Mouse (Mus musculus): ENCODE results near the gene Gm27027.

Gene Gm27027

GRCm38 (mm10) chr2:93928866-93929265, 67.3 kb downstream of the Gm27027 start:
- no peak for DNase-seq (ENCODE audit: low read depth, low spot score)

GRCm38 (mm10) chr2:93927701-93928437, 68.3 kb downstream of the Gm27027 start:
- no peak for DNase-seq (ENCODE audit: low read depth, low spot score)

DNA sequence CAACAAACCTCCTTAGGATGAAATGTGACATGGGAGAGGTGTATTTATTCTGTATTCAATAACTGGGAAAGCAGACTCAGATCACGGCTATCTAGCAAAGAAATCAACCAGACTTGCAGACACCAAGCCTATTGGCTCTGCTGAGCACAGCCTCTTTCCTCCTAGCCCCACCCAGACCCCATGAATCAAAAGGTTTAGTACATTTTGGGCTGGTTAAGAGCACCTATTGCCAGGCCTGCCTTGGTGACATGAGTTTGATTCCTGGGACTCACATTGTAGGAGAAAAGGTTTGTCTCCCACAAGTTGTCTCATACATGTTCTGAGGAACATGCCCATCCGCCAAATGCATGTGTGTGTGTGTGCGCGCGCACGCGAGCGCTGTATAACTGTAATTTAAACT, 70.0 kb downstream of the Gm27027 start:
- no peak for DNase-seq (ENCODE audit: low read depth, low spot score)

GRCm38 (mm10) chr2:93919093-93919492, 77.1 kb downstream of the Gm27027 start:
- DNase-seq (ENCODE audit: low read depth, low spot score), result no peak

- DNase-seq (ENCODE audit: low read depth, low spot score), result no peak
Observed at GRCm38 (mm10) chr2:93913552-93913951, 82.6 kb downstream of the Gm27027 start.

- no peak for DNase-seq (ENCODE audit: low read depth, low spot score)
Observed at GRCm38 (mm10) chr2:93911942-93912341, 84.2 kb downstream of the Gm27027 start.

DNA sequence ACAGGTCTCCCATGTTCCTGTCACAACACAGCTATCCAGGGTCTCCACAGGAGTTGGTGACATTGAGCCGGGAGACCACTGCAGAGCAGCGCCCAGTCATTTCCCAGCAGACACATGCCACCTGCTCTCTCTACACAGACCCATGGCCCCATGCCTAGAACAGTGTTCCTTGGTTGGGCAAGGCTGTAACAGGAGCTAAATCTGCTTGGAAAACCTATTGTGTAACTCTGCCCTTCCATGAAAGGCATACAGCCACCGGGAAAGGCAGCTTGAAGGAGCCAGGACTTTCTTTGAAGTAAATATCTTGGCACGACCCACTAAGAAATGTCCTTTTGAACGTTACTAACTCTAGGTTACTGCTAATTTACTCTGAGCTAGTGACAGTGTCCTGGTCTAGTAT, 86.4 kb downstream of the Gm27027 start:
- DNase-seq (ENCODE audit: low read depth, low spot score), result no peak

DNA sequence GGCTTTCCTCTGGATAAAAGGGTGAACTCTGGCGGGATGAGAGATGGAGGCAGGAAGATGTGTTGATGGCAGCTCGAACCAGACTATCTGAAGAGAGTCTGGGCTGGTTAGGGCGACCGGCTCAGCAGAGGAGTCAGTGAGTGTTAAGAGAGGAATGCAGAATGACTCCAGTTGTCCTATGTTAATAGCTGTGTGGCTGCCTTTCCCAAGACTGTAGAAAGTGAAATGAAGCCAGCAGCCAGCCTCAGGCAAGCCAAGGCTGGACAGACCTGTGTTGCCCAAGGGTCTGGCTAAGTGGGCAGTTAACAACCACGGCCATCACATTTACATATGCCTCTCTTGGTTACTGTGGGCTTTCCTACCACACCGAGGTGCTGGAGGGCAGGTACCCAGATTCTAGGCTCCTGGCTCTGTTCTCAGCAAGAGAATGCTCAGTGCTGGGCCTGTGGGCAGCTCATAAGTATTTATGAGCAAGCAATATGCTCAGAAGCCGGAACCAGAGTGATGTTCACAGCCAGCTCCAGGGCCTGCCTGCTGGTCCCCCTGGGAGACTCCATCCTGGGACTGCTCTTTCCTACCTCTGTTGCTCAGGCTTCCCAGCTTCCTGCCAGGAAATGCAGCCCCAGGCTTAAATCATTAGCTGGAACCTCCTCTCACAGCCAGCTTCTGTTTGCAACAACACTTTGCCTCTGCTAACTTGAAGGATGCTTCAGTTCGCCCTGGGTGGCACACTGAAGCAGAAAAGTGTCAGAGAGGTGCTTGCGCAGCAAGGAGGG, 88.4 kb downstream of the Gm27027 start:
- DNase-seq (ENCODE audit: low read depth, low spot score), result no peak

All from c-Kit-negative CD71-positive TER-119-positive erythroid progenitor cells, embryonic 14.5 days (primary cell).